Mouse (Mus musculus) CD4-positive, CD25-positive, alpha-beta regulatory T cell (primary cell): ENCODE data around the gene Lamc1. TPM values are rescaled to one million over a fixed set of nuclear protein-coding genes. Genes with fewer than 3 reads are reported as not detected.

Experiments
- polyA plus RNA-seq: library from polyadenylated mRNA; unstranded; fragments of 100-300 nt; shearing (Covaris generic); gene quantifications from one replicate; pipeline ENCODE4 v1.2.1, GENCODE M21; 2017

The Lamc1 gene
- polyA plus RNA-seq = 12.7 TPM

DNA sequence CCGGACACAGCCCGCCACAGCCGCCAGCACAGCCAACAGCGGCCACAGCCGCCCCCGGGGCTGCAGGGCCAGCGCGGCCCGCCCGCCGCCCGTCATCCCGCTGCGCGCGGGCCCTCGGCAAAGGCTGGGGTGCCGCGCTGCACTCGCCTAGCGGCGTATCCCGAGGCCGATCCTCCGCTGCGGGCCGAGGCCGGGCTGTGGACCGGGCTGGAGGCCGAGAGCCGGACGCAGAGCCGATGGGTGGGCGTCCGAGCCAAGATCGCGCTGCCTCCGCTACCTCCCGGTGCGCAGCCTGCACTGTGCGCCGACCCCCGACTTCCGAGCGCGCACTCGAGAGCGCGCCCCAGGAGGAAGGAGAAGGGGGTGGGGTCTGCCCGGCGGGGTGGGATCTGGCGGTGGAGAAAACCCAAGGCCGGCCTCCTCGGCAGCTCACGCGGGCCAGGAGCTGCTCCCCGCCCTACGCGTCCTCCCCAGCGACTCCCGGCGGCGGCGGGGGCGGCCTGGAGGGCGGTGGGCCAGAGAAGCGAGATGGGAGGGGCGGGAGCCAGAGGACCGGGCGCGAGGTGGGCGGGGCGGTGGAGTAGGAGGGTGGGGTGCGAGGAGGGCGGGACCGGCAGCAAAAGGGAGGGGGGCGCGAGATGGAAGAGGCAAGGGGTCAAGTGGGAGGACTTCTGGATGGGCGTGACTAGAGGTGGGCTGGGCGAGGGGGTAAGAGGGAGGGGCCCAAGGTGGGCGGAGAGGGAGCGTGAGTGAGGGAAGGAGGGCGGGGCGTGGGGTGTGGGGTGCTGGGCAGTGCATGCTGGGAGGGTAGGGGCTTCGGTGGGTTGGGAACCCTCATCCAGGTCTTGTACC, at the start of gene Lamc1:
TSS of gene Lamc1 (minus strand) at position 343 of the 852 bp plus-strand sequence.

DNA sequence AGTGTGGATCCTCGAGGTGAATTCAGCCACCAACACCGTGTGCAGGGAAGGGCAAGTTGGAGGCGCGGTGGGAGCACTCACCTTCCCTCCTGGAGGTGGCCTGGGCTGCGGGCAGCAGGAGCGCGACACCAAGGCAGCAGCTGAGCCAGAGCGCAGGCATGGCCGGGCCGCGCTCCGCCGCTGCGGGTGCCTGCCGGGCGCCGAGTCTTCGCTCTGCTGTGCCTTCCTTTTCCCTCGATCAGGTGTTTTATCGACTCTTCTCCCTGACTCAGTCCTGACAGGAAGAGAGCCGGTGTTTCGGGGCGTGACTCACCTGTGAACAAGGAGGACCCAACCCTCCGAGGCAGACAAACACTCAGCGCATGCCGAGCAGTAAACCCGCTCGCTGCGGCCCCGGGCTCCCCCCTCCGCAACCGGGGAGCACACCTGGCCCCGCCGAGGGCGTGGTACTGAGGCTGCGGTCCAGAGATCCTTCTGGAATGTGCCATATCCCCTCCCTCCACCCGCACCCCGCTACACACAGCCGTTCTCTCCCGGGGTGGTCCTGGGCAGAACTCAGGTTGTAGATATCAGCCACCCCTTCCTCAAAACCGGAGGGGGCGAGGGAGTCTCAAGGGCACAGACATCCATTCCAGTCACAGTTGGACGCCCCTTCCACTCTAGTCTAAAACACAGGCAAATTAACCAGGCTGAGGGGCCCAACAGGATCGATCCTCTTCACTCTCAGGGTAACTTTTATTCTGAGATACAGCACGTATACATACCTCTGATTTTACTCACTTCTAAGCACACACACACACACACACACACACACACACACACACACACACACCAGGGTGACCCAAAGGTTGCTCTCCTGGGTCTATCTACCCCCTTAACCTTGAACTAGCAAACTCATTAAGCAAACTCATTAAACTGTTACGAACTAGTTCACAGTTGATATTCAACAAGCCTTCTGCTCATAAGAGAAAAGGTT, 146.5 kb downstream of the Lamc1 start, which contains the start of gene Lamc2:
TSS of gene Lamc2 (minus strand) at position 620 of the 976 bp plus-strand sequence.

Other genes with a start within 250 kb of the Lamc1 start
- gene Lamc2, start 146.3 kb downstream of the Lamc1 start, polyA plus RNA-seq = 0.41 TPM
- gene Shcbp1l, start 92.4 kb upstream of the Lamc1 start, polyA plus RNA-seq = 0.23 TPM
- gene Dhx9, start 154.9 kb upstream of the Lamc1 start, polyA plus RNA-seq = 47.7 TPM
- gene Npl, start 217.3 kb upstream of the Lamc1 start, polyA plus RNA-seq = not detected